41 mouse cellular contexts compared by ENCODE assay signal in genomic region chr19:11242560-11242959, GRCm38 (mm10). TPM values are rescaled to one million over a fixed set of nuclear protein-coding genes. Genes with fewer than 3 reads are reported as not detected.
DNase-seq lines count a peak whose midpoint lies in the region; ATAC-seq and TF ChIP-seq lines count a peak whose summit lies in the region.
"Had no signal": no experiment of that assay in that cellular context is flagged by ENCODE, and none has a peak within 500 bp of the region (broad histone marks: within the 10 kb centered on the region; RNA-seq: fewer than 3 reads in every experiment).

No protein-coding gene starts in this region.

- no peak overlapping the region for H3K4me3 ChIP-seq in midbrain, embryonic 13.5 days (replicated peaks)
- H3K4me3 ChIP-seq in midbrain, embryonic 11.5 days (ENCODE audit: low read depth, low read length), result no peak overlapping the region
- no peak overlapping the region for H3K4me3 ChIP-seq in hindbrain, postnatal 0 days (ENCODE audit: low read length)
- H3K4me3 ChIP-seq in neural tube, embryonic 14.5 days (ENCODE audit: low read depth, low read length), result no peak overlapping the region
- H3K4me3 ChIP-seq: embryonic facial prominence, embryonic 10.5 days; embryonic facial prominence, embryonic 15.5 days; heart, embryonic 10.5 days; layer of hippocampus, adult 2 months; liver, embryonic 12.5 days; megakaryocyte, embryonic 14.5 days had no signal

- ATAC-seq in midbrain, embryonic 13.5 days, result peak; percentile 37; the same call in 1 of the 2 replicates
- no peak for ATAC-seq in midbrain, embryonic 11.5 days (ENCODE audit: low FRiP score)
- peak; percentile 79; the same call in 1 of the 2 replicates for ATAC-seq in hindbrain, postnatal 0 days
- ATAC-seq in neural tube, embryonic 14.5 days (ENCODE audit: low read depth), result peak; percentile 68; the same call in 1 of the 2 replicates
- ATAC-seq: activated CD4-positive, CD25-positive, alpha-beta regulatory T cell, adult 4 months; forebrain, embryonic 14.5 days; inflammation-experienced regulatory T-cells, adult 6 months; liver, embryonic 12.5 days; liver, postnatal 0 days had no signal

- 53% methylated on average over 5 of the region's 5 CpGs for WGBS in midbrain, embryonic 13.5 days
- 56% methylated on average over 5 of the region's 5 CpGs for WGBS in midbrain, embryonic 11.5 days
- WGBS in hindbrain, postnatal 0 days, result 58% methylated on average over 5 of the region's 5 CpGs
- WGBS in neural tube, embryonic 14.5 days, result 54% methylated on average over 5 of the region's 5 CpGs

- no peaks in the 10 kb centered on the region for H3K4me1 ChIP-seq in midbrain, embryonic 13.5 days (replicated peaks)
- H3K4me1 ChIP-seq in midbrain, embryonic 11.5 days (ENCODE audit: control insufficient read depth, insufficient read depth, low read length), result no peaks in the 10 kb centered on the region
- no peaks in the 10 kb centered on the region for H3K4me1 ChIP-seq in hindbrain, postnatal 0 days (ENCODE audit: insufficient read depth, low read length)
- no peaks in the 10 kb centered on the region for H3K4me1 ChIP-seq in neural tube, embryonic 14.5 days (ENCODE audit: control insufficient read depth, insufficient read depth, low read length)
- H3K4me1 ChIP-seq: embryonic facial prominence, embryonic 10.5 days; embryonic facial prominence, embryonic 15.5 days; heart, embryonic 10.5 days; liver, embryonic 12.5 days; megakaryocyte, embryonic 14.5 days had no signal

- no peaks in the 10 kb centered on the region for H3K9me3 ChIP-seq in midbrain, embryonic 13.5 days
- H3K9me3 ChIP-seq in midbrain, embryonic 11.5 days (ENCODE audit: control insufficient read depth, low read length), result no peaks in the 10 kb centered on the region
- H3K9me3 ChIP-seq in hindbrain, postnatal 0 days (ENCODE audit: low read length), result no peaks in the 10 kb centered on the region
- no peaks in the 10 kb centered on the region for H3K9me3 ChIP-seq in neural tube, embryonic 14.5 days (ENCODE audit: control insufficient read depth, low read length)
- H3K9me3 ChIP-seq: embryonic facial prominence, embryonic 10.5 days; embryonic facial prominence, embryonic 15.5 days; heart, embryonic 10.5 days; liver, embryonic 12.5 days; megakaryocyte, embryonic 14.5 days had no signal

- no peak overlapping the region for H3K4me2 ChIP-seq in midbrain, embryonic 13.5 days (replicated peaks)
- no peak overlapping the region for H3K4me2 ChIP-seq in midbrain, embryonic 11.5 days
- no peak overlapping the region for H3K4me2 ChIP-seq in hindbrain, postnatal 0 days (ENCODE audit: low read depth, low read length)
- H3K4me2 ChIP-seq in neural tube, embryonic 14.5 days (ENCODE audit: low read depth, low read length), result no peak overlapping the region
- H3K4me2 ChIP-seq: embryonic facial prominence, embryonic 15.5 days; liver, embryonic 12.5 days had no signal

- H3K36me3 ChIP-seq in midbrain, embryonic 13.5 days, result no peaks in the 10 kb centered on the region
- no peaks in the 10 kb centered on the region for H3K36me3 ChIP-seq in midbrain, embryonic 11.5 days (ENCODE audit: control insufficient read depth, insufficient read depth, low read length)
- no peaks in the 10 kb centered on the region for H3K36me3 ChIP-seq in hindbrain, postnatal 0 days (ENCODE audit: insufficient read depth, low read length)
- H3K36me3 ChIP-seq in neural tube, embryonic 14.5 days (ENCODE audit: control insufficient read depth, insufficient read depth, low read length), result no peaks in the 10 kb centered on the region
- H3K36me3 ChIP-seq: embryonic facial prominence, embryonic 10.5 days; embryonic facial prominence, embryonic 15.5 days; heart, embryonic 10.5 days; liver, embryonic 12.5 days had no signal

- H3K9ac ChIP-seq in midbrain, embryonic 13.5 days (replicated peaks), result no peak overlapping the region
- no peak overlapping the region for H3K9ac ChIP-seq in midbrain, embryonic 11.5 days (ENCODE audit: low read length)
- H3K9ac ChIP-seq in hindbrain, postnatal 0 days (replicated peaks; ENCODE audit: low read length), result no peak overlapping the region
- H3K9ac ChIP-seq in neural tube, embryonic 14.5 days (replicated peaks; ENCODE audit: low read depth, low read length), result no peak overlapping the region
- H3K9ac ChIP-seq: embryonic facial prominence, embryonic 15.5 days; liver, embryonic 12.5 days; liver, postnatal 0 days had no signal

- no peak overlapping the region for H3K27ac ChIP-seq in midbrain, embryonic 13.5 days
- no peak overlapping the region for H3K27ac ChIP-seq in midbrain, embryonic 11.5 days (ENCODE audit: low read depth, low read length)
- no peak overlapping the region for H3K27ac ChIP-seq in hindbrain, postnatal 0 days
- H3K27ac ChIP-seq in neural tube, embryonic 14.5 days (ENCODE audit: low read depth, low read length), result no peak overlapping the region
- H3K27ac ChIP-seq: embryonic facial prominence, embryonic 10.5 days; embryonic facial prominence, embryonic 15.5 days; heart, embryonic 10.5 days; layer of hippocampus, adult 2 months; liver, embryonic 12.5 days had no signal

- no peak for DNase-seq in midbrain, embryonic 11.5 days (ENCODE audit: low spot score, missing footprints)
- DNase-seq in brain, embryonic 14.5 days (ENCODE audit: low read depth), result peak; percentile 14
- DNase-seq in hindbrain, postnatal 0 days (ENCODE audit: low spot score), result peak; percentile 17
- no peak for DNase-seq in layer of hippocampus, postnatal 36 days
- DNase-seq in kidney, adult 8-10 months, result no peak
- DNase-seq: adrenal gland, adult 8-10 months; B cell, adult 2 months; cerebellum, adult 8-10 months; cerebellum, postnatal 25 days; gastrocnemius, postnatal 14 days; heart, postnatal 36 days; kidney, adult 18-20 months; kidney, postnatal 36 days; left cerebral cortex, postnatal 4 days; liver, postnatal 0 days; lung, postnatal 36 days; right cerebral cortex, postnatal 25 days; spleen, adult 18-20 months; thymus, adult 18-20 months; thymus, postnatal 25 days had no signal

- TF ChIP-seq POLR2A in brain, embryonic 14.5 days (IDR thresholded peaks at IDR 0.05; ENCODE audit: borderline replicate concordance, extremely low read depth, insufficient read depth, insufficient read length, poor library complexity, severe bottlenecking), result no peak

- H3K27me3 ChIP-seq in midbrain, embryonic 13.5 days, result no peaks in the 10 kb centered on the region
- H3K27me3 ChIP-seq in midbrain, embryonic 11.5 days (ENCODE audit: control insufficient read depth, insufficient read depth, low read length), result no peaks in the 10 kb centered on the region
- H3K27me3 ChIP-seq in hindbrain, postnatal 0 days (ENCODE audit: insufficient read depth, low read length), result no peaks in the 10 kb centered on the region
- no peaks in the 10 kb centered on the region for H3K27me3 ChIP-seq in neural tube, embryonic 14.5 days (ENCODE audit: control insufficient read depth, insufficient read depth, low read length)
- H3K27me3 ChIP-seq: embryonic facial prominence, embryonic 15.5 days; liver, embryonic 12.5 days; megakaryocyte, embryonic 14.5 days had no signal

- TF ChIP-seq CTCF in brain, embryonic 14.5 days (IDR thresholded peaks at IDR 0.05; ENCODE audit: borderline replicate concordance, extremely low read depth, insufficient read depth, insufficient read length), result no peak
- no peak for TF ChIP-seq CTCF in hindbrain, postnatal 0 days (IDR thresholded peaks at IDR 0.05; ENCODE audit: low read depth)

RNA-seq across cellular contexts. Expression of gene Ms4a12, which starts 10.3 kb away (rescaled TPM):
- polyA plus RNA-seq in midbrain, embryonic 13.5 days (2015; fragmentation: Nextera tagmentation; extraction: Ambion mirVana), result not detected in 2 replicates
- not detected in 2 replicates for polyA plus RNA-seq in midbrain, embryonic 11.5 days (2014; fragmentation: Nextera tagmentation; extraction: Ambion mirVana)
- not detected in 2 replicates for polyA plus RNA-seq in brain, embryonic 14.5 days (2012; rRNA removed)
- total RNA-seq in hindbrain, postnatal 0 days (2014; rRNA removed), result not detected in 2 replicates
- not detected in 2 replicates for polyA plus RNA-seq in hindbrain, postnatal 0 days (2015; fragmentation: Nextera tagmentation; extraction: Ambion mirVana)
- not detected in 2 replicates for polyA plus RNA-seq in neural tube, embryonic 14.5 days (2014; fragmentation: Nextera tagmentation; extraction: Ambion mirVana)
- not detected for total RNA-seq in layer of hippocampus, postnatal 36 days (2021)
- total RNA-seq: adrenal gland, postnatal 4 days; ES-E14; gastrocnemius, postnatal 14 days; granulocyte monocyte progenitor cell, adult 5-6 weeks; heart, postnatal 36 days; layer of hippocampus, adult 2 months; layer of hippocampus, postnatal 25 days; left cerebral cortex, postnatal 4 days; monocyte, adult 5-6 weeks had no signal
- polyA plus RNA-seq: activated CD4-positive, CD25-positive, alpha-beta regulatory T cell, adult 4 months; embryonic facial prominence, embryonic 10.5 days; embryonic facial prominence, embryonic 15.5 days; forebrain, embryonic 14.5 days; heart, embryonic 10.5 days; heart, embryonic 16.5 days; inflammation-experienced regulatory T-cells, adult 6 months; kidney, embryonic 16.5 days; limb, embryonic 14.5 days; liver, embryonic 12.5 days; liver, postnatal 0 days; lung, embryonic 16.5 days had no signal

RNA-seq across cellular contexts. Expression of gene Ms4a1, which starts 23.5 kb away (rescaled TPM):
- polyA plus RNA-seq in midbrain, embryonic 13.5 days (2015; fragmentation: Nextera tagmentation; extraction: Ambion mirVana), result not detected in 2 replicates
- not detected in 2 replicates for polyA plus RNA-seq in midbrain, embryonic 11.5 days (2014; fragmentation: Nextera tagmentation; extraction: Ambion mirVana)
- not detected in 2 replicates for polyA plus RNA-seq in brain, embryonic 14.5 days (2012; rRNA removed)
- total RNA-seq in hindbrain, postnatal 0 days (2014; rRNA removed), result not detected in 2 replicates
- polyA plus RNA-seq in hindbrain, postnatal 0 days (2015; fragmentation: Nextera tagmentation; extraction: Ambion mirVana), result not detected in 2 replicates
- not detected in 2 replicates for polyA plus RNA-seq in neural tube, embryonic 14.5 days (2014; fragmentation: Nextera tagmentation; extraction: Ambion mirVana)
- total RNA-seq in layer of hippocampus, postnatal 36 days (2021), result not detected
- total RNA-seq: granulocyte monocyte progenitor cell, adult 5-6 weeks; layer of hippocampus, adult 2 months; layer of hippocampus, postnatal 25 days had no signal
- polyA plus RNA-seq: embryonic facial prominence, embryonic 10.5 days; embryonic facial prominence, embryonic 15.5 days; forebrain, embryonic 14.5 days; heart, embryonic 10.5 days; heart, embryonic 16.5 days; kidney, embryonic 16.5 days; limb, embryonic 14.5 days; liver, embryonic 12.5 days; lung, embryonic 16.5 days; stomach, embryonic 16.5 days had no signal

RNA-seq across cellular contexts. Expression of gene Ms4a5, which starts 41.1 kb away (rescaled TPM):
- not detected in 2 replicates for polyA plus RNA-seq in midbrain, embryonic 13.5 days (2015; fragmentation: Nextera tagmentation; extraction: Ambion mirVana)
- polyA plus RNA-seq in midbrain, embryonic 11.5 days (2014; fragmentation: Nextera tagmentation; extraction: Ambion mirVana), result not detected in 2 replicates
- polyA plus RNA-seq in brain, embryonic 14.5 days (2012; rRNA removed), result not detected in 2 replicates
- not detected in 2 replicates for total RNA-seq in hindbrain, postnatal 0 days (2014; rRNA removed)
- not detected in 2 replicates for polyA plus RNA-seq in hindbrain, postnatal 0 days (2015; fragmentation: Nextera tagmentation; extraction: Ambion mirVana)
- not detected in 2 replicates for polyA plus RNA-seq in neural tube, embryonic 14.5 days (2014; fragmentation: Nextera tagmentation; extraction: Ambion mirVana)
- total RNA-seq in layer of hippocampus, postnatal 36 days (2021), result not detected
- total RNA-seq: adrenal gland, adult 8-10 months; adrenal gland, postnatal 4 days; ES-E14; gastrocnemius, postnatal 14 days; granulocyte monocyte progenitor cell, adult 5-6 weeks; heart, postnatal 36 days; layer of hippocampus, adult 2 months; layer of hippocampus, postnatal 25 days; left cerebral cortex, postnatal 4 days; monocyte, adult 5-6 weeks had no signal
- polyA plus RNA-seq: activated CD4-positive, CD25-positive, alpha-beta regulatory T cell, adult 4 months; embryonic facial prominence, embryonic 10.5 days; embryonic facial prominence, embryonic 15.5 days; forebrain, embryonic 14.5 days; heart, embryonic 10.5 days; heart, embryonic 16.5 days; inflammation-experienced regulatory T-cells, adult 6 months; kidney, embryonic 16.5 days; limb, embryonic 14.5 days; liver, embryonic 12.5 days; liver, postnatal 0 days; lung, embryonic 16.5 days; stomach, embryonic 16.5 days had no signal

RNA-seq across cellular contexts. Expression of gene Ms4a13, which starts 46.0 kb away (rescaled TPM):
- polyA plus RNA-seq in midbrain, embryonic 13.5 days (2015; fragmentation: Nextera tagmentation; extraction: Ambion mirVana), result not detected in 2 replicates
- not detected in 2 replicates for polyA plus RNA-seq in midbrain, embryonic 11.5 days (2014; fragmentation: Nextera tagmentation; extraction: Ambion mirVana)
- polyA plus RNA-seq in brain, embryonic 14.5 days (2012; rRNA removed), result not detected in 2 replicates
- total RNA-seq in hindbrain, postnatal 0 days (2014; rRNA removed), result not detected in 2 replicates
- polyA plus RNA-seq in hindbrain, postnatal 0 days (2015; fragmentation: Nextera tagmentation; extraction: Ambion mirVana), result not detected in 2 replicates
- polyA plus RNA-seq in neural tube, embryonic 14.5 days (2014; fragmentation: Nextera tagmentation; extraction: Ambion mirVana), result not detected in 2 replicates
- total RNA-seq in layer of hippocampus, postnatal 36 days (2021), result not detected
- total RNA-seq: adrenal gland, adult 8-10 months; adrenal gland, postnatal 4 days; ES-E14; gastrocnemius, postnatal 14 days; granulocyte monocyte progenitor cell, adult 5-6 weeks; heart, postnatal 36 days; layer of hippocampus, adult 2 months; layer of hippocampus, postnatal 25 days; left cerebral cortex, postnatal 4 days; monocyte, adult 5-6 weeks had no signal
- polyA plus RNA-seq: activated CD4-positive, CD25-positive, alpha-beta regulatory T cell, adult 4 months; embryonic facial prominence, embryonic 10.5 days; embryonic facial prominence, embryonic 15.5 days; forebrain, embryonic 14.5 days; heart, embryonic 10.5 days; heart, embryonic 16.5 days; inflammation-experienced regulatory T-cells, adult 6 months; kidney, embryonic 16.5 days; limb, embryonic 14.5 days; liver, embryonic 12.5 days; liver, postnatal 0 days; lung, embryonic 16.5 days; stomach, embryonic 16.5 days had no signal

Comparison
In these comparisons a context has a peak if more than half of its experiments do, and no peak if none do; other contexts are left out.
1. DNase-seq: peak in brain, embryonic 14.5 days (single experiment) and hindbrain, postnatal 0 days (single experiment); none in midbrain, embryonic 11.5 days (single experiment), layer of hippocampus, postnatal 36 days (0 of 2) and kidney, adult 8-10 months (0 of 2).